Mouse (Mus musculus) testis, adult 2 months (tissue): ENCODE measurements around the gene Mtcl1. TPM values are rescaled to one million over a fixed set of nuclear protein-coding genes. Genes with fewer than 3 reads are reported as not detected.

Source experiments
- H3K27ac ChIP-seq: fragments of 200-500 bp; 2 replicates; pipeline ENCODE4 v1.5.1; 2012; ENCODE audit warnings: low read depth, low read length; ENCODE audit not compliant: control insufficient read depth, insufficient read depth
- H3K27me3 ChIP-seq: fragments of 200-500 bp; 2 replicates; pipeline ENCODE4 v1.6.1; 2012; ENCODE audit warnings: mild to moderate bottlenecking, low read length, moderate library complexity; ENCODE audit not compliant: control insufficient read depth, insufficient read depth
- H3K36me3 ChIP-seq: fragments of 200-500 bp; 2 replicates; pipeline ENCODE4 v1.6.1; 2012; ENCODE audit warnings: mild to moderate bottlenecking, low read length; ENCODE audit not compliant: control insufficient read depth, insufficient read depth
- H3K4me1 ChIP-seq: fragments of 200-500 bp; 2 replicates; pipeline ENCODE4 v1.6.1; 2012; ENCODE audit warnings: low read length; ENCODE audit not compliant: control insufficient read depth, insufficient read depth
- H3K4me3 ChIP-seq: fragments of 200-500 bp; 2 replicates; pipeline ENCODE4 v1.5.1; 2012; ENCODE audit warnings: low read depth, mild to moderate bottlenecking, low read length, moderate library complexity, mixed read lengths; ENCODE audit not compliant: control insufficient read depth
- CTCF ChIP-seq: fragments of 200-500 bp; IDR thresholded peaks from 2 replicates; pipeline ENCODE4 v1.5.1; 2012; ENCODE audit warnings: low read depth, mild to moderate bottlenecking, inconsistent platforms, low read length, moderate library complexity; ENCODE audit not compliant: control insufficient read depth, insufficient read depth, insufficient replicate concordance
- POLR2A ChIP-seq: fragments of 200-500 bp; IDR thresholded peaks from 2 replicates; pipeline ENCODE4 v1.6.1; 2012; ENCODE audit warnings: low read depth, mild to moderate bottlenecking, inconsistent platforms, low read length, moderate library complexity; ENCODE audit not compliant: control insufficient read depth
- polyA plus RNA-seq: library from polyadenylated mRNA; depleted of rRNA; stranded (reverse); fragments of >200 nt; gene quantifications from 2 replicates; pipeline ENCODE4 v1.2.3, GENCODE M21; 2012

The Mtcl1 gene
- polyA plus RNA-seq, 1 experiment: 6.8 TPM

GRCm38 (mm10) chr17:66407833-66408232 is 41.7 kb downstream of the Mtcl1 start:
- no peaks in the 10 kb centered on the region for H3K27me3 ChIP-seq
- no peaks in the 10 kb centered on the region; the same call in 1 of the 2 replicates for H3K4me1 ChIP-seq
- TF ChIP-seq CTCF: no peak
- TF ChIP-seq POLR2A: no peak
- no peaks in the 10 kb centered on the region for H3K36me3 ChIP-seq
- H3K27ac ChIP-seq: no peak overlapping the region
- H3K4me3 ChIP-seq: no peak overlapping the region

GRCm38 (mm10) chr17:66405601-66406000 is 43.9 kb downstream of the Mtcl1 start:
- no peaks in the 10 kb centered on the region for H3K27me3 ChIP-seq
- peak overlapping the region; percentile 32 for H3K27ac ChIP-seq
- TF ChIP-seq CTCF (no peak), POLR2A (no peak)
- no peaks in the 10 kb centered on the region for H3K36me3 ChIP-seq
- H3K4me3 ChIP-seq: no peak overlapping the region
- H3K4me1 ChIP-seq: no peaks in the 10 kb centered on the region; the same call in 1 of the 2 replicates

- Histone ChIP-seq H3K4me3 (no peak overlapping the region), H3K4me1 (no peaks in the 10 kb centered on the region; the same call in 1 of the 2 replicates)
These were observed 44.5 kb downstream of the Mtcl1 start for GRCm38 (mm10) chr17:66404883-66405590.

GRCm38 (mm10) chr17:66402791-66403470 is 46.6 kb downstream of the Mtcl1 start:
- TF ChIP-seq CTCF (no peak), POLR2A (no peak)
- Histone ChIP-seq H3K4me1 (no peaks in the 10 kb centered on the region; the same call in 1 of the 2 replicates), H3K27me3 (no peaks in the 10 kb centered on the region), H3K27ac (no peak overlapping the region), H3K36me3 (no peaks in the 10 kb centered on the region), H3K4me3 (no peak overlapping the region)

More at GRCm38 (mm10) chr17:66404883-66405590, 44.5 kb downstream of the Mtcl1 start:
- TF ChIP-seq CTCF (no peak), POLR2A (no peak)
- Histone ChIP-seq H3K27me3 (no peaks in the 10 kb centered on the region), H3K36me3 (no peaks in the 10 kb centered on the region), H3K27ac (peak overlapping the region; percentile 42)

- Histone ChIP-seq H3K27ac (peak overlapping the region; percentile 48), H3K4me1 (no peaks in the 10 kb centered on the region; the same call in 1 of the 2 replicates), H3K4me3 (no peak overlapping the region), H3K27me3 (no peaks in the 10 kb centered on the region), H3K36me3 (no peaks in the 10 kb centered on the region)
- TF ChIP-seq CTCF (no peak), POLR2A (no peak)
These were observed 47.8 kb downstream of the Mtcl1 start for GRCm38 (mm10) chr17:66401596-66402265.

GRCm38 (mm10) chr17:66399780-66400179 is 49.8 kb downstream of the Mtcl1 start:
- H3K27ac ChIP-seq: no peak overlapping the region
- H3K36me3 ChIP-seq: no peaks in the 10 kb centered on the region
- no peak for TF ChIP-seq POLR2A
- TF ChIP-seq CTCF: no peak
- no peaks in the 10 kb centered on the region for H3K27me3 ChIP-seq
- no peak overlapping the region for H3K4me3 ChIP-seq
- H3K4me1 ChIP-seq: no peaks in the 10 kb centered on the region

- H3K27ac ChIP-seq: no peak overlapping the region
- no peaks in the 10 kb centered on the region for H3K36me3 ChIP-seq
- TF ChIP-seq CTCF: no peak
- TF ChIP-seq POLR2A: no peak
- no peak overlapping the region for H3K4me3 ChIP-seq
- H3K27me3 ChIP-seq: no peaks in the 10 kb centered on the region
- H3K4me1 ChIP-seq: no peaks in the 10 kb centered on the region
These were observed 55.0 kb downstream of the Mtcl1 start for GRCm38 (mm10) chr17:66394571-66394970.
